Mouse (Mus musculus): ENCODE data around the gene Dpysl4. TPM values are rescaled to one million over a fixed set of nuclear protein-coding genes. Genes with fewer than 3 reads are reported as not detected.

The Dpysl4 gene
- total RNA-seq, 2 experiments from 2014 or later, result 102 to 105 TPM

DNA sequence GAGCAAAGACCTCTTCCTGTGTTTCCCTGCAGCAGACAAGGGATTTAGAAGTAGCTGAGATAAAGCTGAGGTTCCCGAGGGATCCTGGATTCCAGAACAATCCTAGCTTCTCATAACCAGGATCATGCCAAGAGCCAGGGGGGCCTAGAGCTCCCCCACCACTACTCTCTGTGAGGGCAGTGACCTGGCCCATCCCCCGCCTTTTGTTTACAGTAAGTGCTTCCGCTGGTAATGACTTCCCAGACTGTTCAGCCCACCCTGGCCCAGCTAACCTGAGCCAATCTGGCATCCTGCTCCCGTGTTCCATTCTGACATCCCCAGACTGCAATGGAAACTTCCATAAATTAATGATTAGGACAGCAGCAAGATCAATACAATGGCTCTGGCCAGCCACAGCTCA lies 61.6 kb downstream of the Dpysl4 start:
- DNase-seq (ENCODE audit: low spot score in 2 of 2), result no peak

DNA sequence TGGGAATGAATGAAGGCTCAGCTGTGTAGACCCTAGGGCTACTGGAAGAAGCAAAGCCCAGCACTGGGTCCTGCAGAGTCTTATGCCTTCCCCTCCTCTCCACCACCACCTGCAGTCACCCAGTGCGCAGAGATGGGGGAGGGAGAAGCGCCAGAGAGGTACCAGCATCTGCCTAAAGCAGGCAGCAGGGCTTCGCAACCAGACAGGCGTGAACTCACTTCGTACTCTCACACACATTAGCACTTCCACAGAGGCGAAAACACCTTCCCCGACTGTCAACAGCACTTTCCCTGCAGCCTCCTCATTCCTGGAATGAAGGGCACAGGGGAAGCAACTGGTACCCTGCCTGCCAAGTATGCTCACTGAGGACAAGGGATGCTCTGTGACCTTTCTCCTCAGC lies 63.6 kb downstream of the Dpysl4 start:
- DNase-seq (ENCODE audit: low spot score in 2 of 2), result no peak

DNA sequence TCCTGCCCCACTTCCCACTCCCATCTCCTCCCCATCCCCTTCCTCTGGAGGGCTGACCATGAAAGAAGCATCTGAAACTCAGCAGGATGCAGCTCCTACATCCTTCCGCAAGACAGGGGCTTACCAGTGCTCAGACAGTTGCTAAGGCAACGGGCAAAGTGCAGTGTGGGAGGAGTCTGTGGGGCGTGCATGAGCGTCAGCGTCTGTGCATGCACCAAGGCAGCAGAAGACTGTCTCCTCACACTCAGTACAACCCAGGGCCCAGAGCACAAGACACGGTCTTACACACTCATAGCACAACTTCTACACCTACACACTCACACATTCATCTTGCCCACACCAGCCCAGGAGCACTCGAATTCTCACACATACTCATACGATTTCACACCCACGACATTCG lies 65.3 kb downstream of the Dpysl4 start:
- peak in 1 of 2 experiments; percentile 47 for DNase-seq (ENCODE audit: low spot score in 2 of 2)

Other genes with a start within 250 kb of the Dpysl4 start
- 10 to 100 TPM; 78.1 to 78.9 TPM for gene Ppp2r2d, start 239.9 kb upstream of the Dpysl4 start, total RNA-seq (2021)
- gene Mapk1ip1, start 239.7 kb upstream of the Dpysl4 start, total RNA-seq (2021), result 10 to 100 TPM; 41.6 to 42.3 TPM
- 100 to 1,000 TPM; 121 to 129 TPM for gene Bnip3, start 176.5 kb upstream of the Dpysl4 start, total RNA-seq (2021)
- gene Jakmip3, start 145.3 kb upstream of the Dpysl4 start, total RNA-seq (2021), result 10 to 100 TPM; 54.3 to 55.0 TPM
- gene Lrrc27, start 127.0 kb downstream of the Dpysl4 start, total RNA-seq (2021), result 1 to 10 TPM; 5.8 to 7.6 TPM
- gene Stk32c, start 127.3 kb downstream of the Dpysl4 start, total RNA-seq (2021), result 10 to 100 TPM; 57.3 to 60.2 TPM
- 10 to 100 TPM; 27.6 to 30.4 TPM for gene Pwwp2b, start 162.5 kb downstream of the Dpysl4 start, total RNA-seq (2021)

Measured in layer of hippocampus, postnatal 14 days (tissue).